Mouse (Mus musculus): ENCODE measurements at regions not wholly inside any gene's neighbourhood (a gene's known extent, or its start where the extent isn't known, plus 50 kb on each side); places are given as distances from the start of the nearest gene placed in this dataset.
A peak's percentile ranks its signal among the peaks of the same experiment; 100 is the strongest.

DNA sequence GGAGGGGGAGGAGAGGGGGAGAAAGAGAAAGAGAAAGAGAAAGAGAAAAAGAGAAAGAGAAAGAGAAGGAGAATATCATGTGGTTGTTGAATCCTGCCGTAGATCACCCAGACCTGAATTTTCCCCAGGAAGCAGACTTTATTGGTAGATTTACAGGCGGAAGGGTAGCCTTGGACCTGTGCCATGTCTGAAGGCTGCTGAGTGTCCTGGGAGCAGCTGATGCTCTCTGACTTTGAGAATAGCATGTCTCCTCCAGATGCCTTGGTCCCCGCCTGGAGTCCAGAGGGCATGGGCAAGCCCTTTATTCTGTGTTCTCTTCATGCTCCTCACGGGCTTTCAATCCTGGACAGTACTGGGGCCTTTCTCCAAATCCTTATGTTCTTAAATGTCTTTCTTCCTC is 495.4 kb upstream of the 3110018I06Rik start:
- Histone ChIP-seq H3K36me3 (no peaks in the 10 kb centered on the region), H3K27me3 (no peaks in the 10 kb centered on the region), H3K4me3 (no peak overlapping the region), H3K4me1 (replicated peaks) (no peaks in the 10 kb centered on the region), H3K9me3 (replicated peaks) (no peaks in the 10 kb centered on the region), H3K4me2 (no peak overlapping the region), H3K9ac (no peak overlapping the region), H3K27ac (no peak overlapping the region)
- WGBS, result 66% methylated on average over 4 of the region's 4 CpGs
- no peak for ATAC-seq (replicated peaks; ENCODE audit: insufficient number of reproducible peaks, insufficient read depth, low FRiP score, low read depth)

DNA sequence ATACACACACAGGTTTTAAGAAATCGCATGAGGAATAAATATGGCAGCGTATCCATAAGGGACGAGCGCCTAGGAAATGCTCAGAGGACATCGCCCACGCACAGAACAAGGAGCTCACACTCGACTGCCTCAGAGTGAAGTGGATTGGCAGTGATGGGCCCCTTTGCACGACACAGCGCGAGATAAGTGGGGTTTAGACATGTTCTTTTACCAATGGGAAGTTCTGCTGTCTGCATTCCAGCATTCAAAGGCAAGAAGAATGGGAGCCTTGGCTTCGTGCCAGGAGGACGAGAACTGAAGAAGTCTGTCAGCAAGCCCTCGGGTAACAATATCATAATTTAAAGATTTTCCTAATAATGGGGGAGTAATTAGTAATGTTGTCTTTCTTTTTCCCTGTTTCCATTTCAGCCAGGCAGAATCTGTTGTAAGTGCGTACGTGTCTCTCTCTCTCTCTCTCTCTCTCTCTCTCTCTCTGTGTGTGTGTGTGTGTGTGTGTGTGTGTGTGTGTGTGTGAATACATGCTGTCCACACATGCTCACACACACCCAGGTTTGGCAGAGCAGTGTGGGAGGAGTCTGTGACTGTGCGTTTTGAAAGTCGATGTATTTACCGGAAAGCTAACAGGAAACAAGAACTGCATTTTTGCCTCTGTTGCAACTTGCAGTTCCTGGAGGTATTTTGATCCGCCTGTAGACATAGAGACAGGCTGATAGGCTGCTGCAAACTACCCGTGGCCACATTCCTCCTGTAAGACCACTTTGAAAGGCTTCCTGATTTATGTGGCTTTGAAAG is 477.2 kb upstream of the 3110018I06Rik start:
- 32% methylated on average over 20 of the region's 20 CpGs for WGBS
- no peak for ATAC-seq (replicated peaks; ENCODE audit: insufficient number of reproducible peaks, insufficient read depth, low FRiP score, low read depth)
- Histone ChIP-seq H3K4me1 (replicated peaks) (peaks cover 10% of the 10 kb centered on the region; the same call in 1 of the 2 replicates), H3K4me2 (peak overlapping the region; percentile 53), H3K27ac (no peak overlapping the region), H3K27me3 (no peaks in the 10 kb centered on the region), H3K9ac (no peak overlapping the region), H3K36me3 (no peaks in the 10 kb centered on the region), H3K9me3 (replicated peaks) (no peaks in the 10 kb centered on the region), H3K4me3 (peak overlapping the region; percentile 20; the same call in 1 of the 2 replicates)

DNA sequence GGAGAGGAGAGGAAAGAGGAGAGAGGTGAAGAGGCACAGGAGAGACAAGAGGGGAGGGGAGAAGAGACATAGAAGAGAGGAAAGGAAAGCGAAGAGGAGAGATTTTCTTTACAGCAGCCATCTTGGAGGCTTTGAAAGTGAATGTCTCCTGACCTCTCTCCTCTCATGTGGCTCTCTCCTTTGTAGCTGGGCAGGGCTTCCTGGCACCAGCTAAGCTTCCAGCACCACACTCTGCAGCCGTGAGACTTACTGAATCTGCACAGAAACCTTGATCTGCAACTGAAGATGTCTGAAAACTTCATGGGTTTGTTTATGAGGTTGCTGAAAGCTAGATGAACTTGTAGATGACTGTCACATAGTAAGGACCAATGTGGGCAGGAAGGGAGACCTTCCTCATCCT is 471.6 kb upstream of the 3110018I06Rik start:
- Histone ChIP-seq H3K9me3 (replicated peaks) (no peaks in the 10 kb centered on the region), H3K27ac (no peak overlapping the region), H3K4me3 (no peak overlapping the region), H3K27me3 (no peaks in the 10 kb centered on the region), H3K4me2 (no peak overlapping the region), H3K4me1 (replicated peaks) (no peaks in the 10 kb centered on the region), H3K36me3 (no peaks in the 10 kb centered on the region), H3K9ac (no peak overlapping the region)
- ATAC-seq (replicated peaks; ENCODE audit: insufficient number of reproducible peaks, insufficient read depth, low FRiP score, low read depth), result no peak
- 63% methylated on average over 2 of the region's 2 CpGs for WGBS

DNA sequence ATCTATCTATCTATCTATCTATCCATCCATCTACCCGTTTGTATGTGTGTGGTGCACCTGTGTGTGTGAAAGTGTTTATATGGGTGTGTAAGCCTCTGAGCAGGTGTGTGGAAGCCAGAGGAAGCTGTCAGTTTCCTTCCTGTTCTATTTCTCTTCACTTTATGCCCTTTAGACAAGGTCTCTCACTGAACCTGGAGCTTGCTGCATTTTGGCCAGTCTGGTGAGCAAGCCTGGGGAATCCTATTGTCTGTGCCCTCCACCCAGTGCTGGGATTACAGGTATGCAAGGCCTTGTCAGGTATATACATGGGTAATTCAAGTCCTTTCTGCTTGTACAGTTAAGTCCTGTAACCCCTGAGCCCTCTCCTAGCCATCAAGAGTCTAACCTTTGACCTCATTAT is 466.6 kb upstream of the 3110018I06Rik start:
- Histone ChIP-seq H3K4me2 (no peak overlapping the region), H3K4me1 (replicated peaks) (no peaks in the 10 kb centered on the region), H3K27ac (no peak overlapping the region), H3K9me3 (replicated peaks) (no peaks in the 10 kb centered on the region), H3K36me3 (no peaks in the 10 kb centered on the region), H3K9ac (no peak overlapping the region), H3K27me3 (peaks cover 8% of the 10 kb centered on the region; the same call in 1 of the 2 replicates), H3K4me3 (no peak overlapping the region)
- WGBS, result 46% methylated on average over 1 of the region's 1 CpGs
- no peak for ATAC-seq (replicated peaks; ENCODE audit: insufficient number of reproducible peaks, insufficient read depth, low FRiP score, low read depth)

DNA sequence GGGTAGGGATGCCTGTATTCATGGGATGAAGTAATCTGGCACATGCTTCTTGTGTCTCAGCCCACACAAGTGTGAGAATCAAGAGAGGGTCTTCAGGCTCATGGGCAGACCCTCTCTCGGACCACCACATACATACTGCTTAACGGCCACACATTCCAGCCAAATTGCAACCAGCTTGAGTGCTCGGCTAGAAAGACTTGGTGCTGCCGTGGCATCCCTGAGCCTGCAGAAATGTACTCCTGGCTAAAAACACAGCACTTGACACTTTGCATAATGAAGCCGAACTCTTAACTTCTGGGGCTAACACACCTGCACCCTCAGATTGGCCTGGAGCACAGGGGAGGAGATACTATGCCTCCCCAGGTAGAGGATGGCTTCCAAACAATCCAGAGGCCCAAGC is 461.6 kb upstream of the 3110018I06Rik start:
- ATAC-seq (replicated peaks; ENCODE audit: insufficient number of reproducible peaks, insufficient read depth, low FRiP score, low read depth), result no peak
- Histone ChIP-seq H3K9me3 (replicated peaks) (no peaks in the 10 kb centered on the region), H3K27ac (no peak overlapping the region), H3K27me3 (peaks cover 18% of the 10 kb centered on the region), H3K9ac (no peak overlapping the region), H3K4me1 (replicated peaks) (peaks cover 2% of the 10 kb centered on the region; the same call in 1 of the 2 replicates), H3K36me3 (no peaks in the 10 kb centered on the region), H3K4me3 (no peak overlapping the region), H3K4me2 (no peak overlapping the region)
- 78% methylated on average over 5 of the region's 5 CpGs for WGBS

DNA sequence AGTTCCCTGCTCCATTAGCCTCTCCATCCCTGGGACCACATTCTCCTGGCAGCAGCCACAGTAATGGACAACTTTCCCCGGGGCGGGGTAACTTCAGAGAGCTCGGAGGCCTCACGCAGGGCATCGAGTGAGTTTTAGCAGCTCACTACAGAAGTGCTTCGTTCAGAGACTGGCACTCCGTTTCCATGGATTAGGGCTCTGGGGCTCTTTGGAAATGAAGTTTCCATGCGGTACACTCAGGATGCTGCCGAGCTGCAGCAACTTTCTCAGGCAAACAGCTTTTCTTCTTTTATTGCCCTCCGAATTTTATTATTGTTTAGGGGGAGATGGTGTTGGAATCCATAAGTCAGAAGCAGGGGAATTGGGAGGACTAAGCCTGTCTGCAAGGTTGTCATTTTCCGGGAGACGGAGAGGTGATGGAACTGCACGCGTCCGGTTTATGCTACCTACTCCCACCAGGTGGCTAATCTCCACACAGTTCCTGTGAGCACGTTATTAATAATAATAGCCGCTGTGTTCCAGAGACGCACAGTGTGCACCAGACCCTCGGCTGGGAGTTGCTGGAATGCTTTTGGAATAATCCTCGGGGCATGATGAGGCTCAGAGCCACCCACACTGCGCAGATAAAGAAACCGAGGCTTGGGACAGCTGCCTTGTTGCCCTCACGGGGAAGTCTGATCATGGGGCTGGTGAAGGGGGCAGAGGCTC is 460.4 kb upstream of the 3110018I06Rik start:
- H3K9ac ChIP-seq, result no peak overlapping the region
- peak overlapping the region; percentile 32; the same call in 1 of the 2 replicates for H3K4me2 ChIP-seq
- no peak overlapping the region for H3K4me3 ChIP-seq
- H3K9me3 ChIP-seq (replicated peaks), result no peaks in the 10 kb centered on the region
- H3K36me3 ChIP-seq, result no peaks in the 10 kb centered on the region
- H3K27ac ChIP-seq, result no peak overlapping the region
- peaks cover 2% of the 10 kb centered on the region; the same call in 1 of the 2 replicates for H3K4me1 ChIP-seq (replicated peaks)
- peaks cover 18% of the 10 kb centered on the region for H3K27me3 ChIP-seq
- WGBS, result 31% methylated on average over 23 of the region's 23 CpGs
- no peak for ATAC-seq (replicated peaks; ENCODE audit: insufficient number of reproducible peaks, insufficient read depth, low FRiP score, low read depth)

DNA sequence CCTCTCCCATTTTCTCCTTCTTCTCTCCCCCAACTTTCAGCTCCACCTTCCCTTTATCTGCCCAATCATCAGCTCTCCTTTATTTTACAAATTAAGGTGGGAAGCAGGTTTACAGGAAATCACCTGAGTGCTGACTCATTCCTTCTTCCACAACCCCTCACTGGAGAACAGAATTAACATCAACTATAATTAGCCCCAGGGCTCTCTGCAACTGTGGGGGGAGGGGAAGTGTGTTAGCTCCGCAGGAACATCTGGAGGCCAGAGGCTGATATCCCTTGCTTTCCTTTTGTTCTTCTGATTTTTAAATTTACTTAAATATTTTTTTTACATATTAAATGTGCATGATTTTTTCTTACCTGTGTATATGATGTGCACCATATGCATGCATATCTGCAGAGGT is 459.4 kb upstream of the 3110018I06Rik start:
- WGBS, result 24% methylated on average over 1 of the region's 1 CpGs

DNA sequence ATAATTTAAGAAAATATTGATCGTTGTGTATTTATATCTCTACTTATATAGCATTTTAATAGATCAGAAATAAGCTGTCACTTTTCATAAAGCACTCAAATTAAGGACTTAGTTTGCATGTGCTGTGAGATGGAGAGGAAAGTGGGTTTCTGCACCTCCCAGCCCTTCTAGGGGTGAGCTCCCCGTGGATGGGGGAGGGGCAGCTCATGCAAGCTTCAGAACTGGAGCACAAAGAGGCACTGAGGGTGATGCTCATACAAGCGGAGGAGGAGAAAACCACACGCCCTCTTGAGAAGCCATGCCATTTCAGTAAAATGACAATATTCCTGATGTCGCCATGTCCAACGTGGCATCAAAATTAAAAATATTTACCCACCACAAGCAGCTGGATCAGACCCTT is 452.1 kb upstream of the 3110018I06Rik start:
- no peak for ATAC-seq (replicated peaks; ENCODE audit: insufficient number of reproducible peaks, insufficient read depth, low FRiP score, low read depth)
- Histone ChIP-seq H3K27me3 (no peaks in the 10 kb centered on the region), H3K9ac (no peak overlapping the region), H3K4me1 (replicated peaks) (no peaks in the 10 kb centered on the region), H3K4me3 (no peak overlapping the region), H3K27ac (no peak overlapping the region), H3K9me3 (replicated peaks) (no peaks in the 10 kb centered on the region), H3K4me2 (no peak overlapping the region), H3K36me3 (no peaks in the 10 kb centered on the region)
- WGBS, result 66% methylated on average over 6 of the region's 6 CpGs

More for the DNA sequence above, 459.4 kb upstream of the 3110018I06Rik start:
- no peaks in the 10 kb centered on the region for H3K36me3 ChIP-seq
- no peak overlapping the region for H3K9ac ChIP-seq
- H3K4me2 ChIP-seq, result no peak overlapping the region
- no peaks in the 10 kb centered on the region for H3K9me3 ChIP-seq (replicated peaks)
- no peak overlapping the region for H3K4me3 ChIP-seq
- H3K27ac ChIP-seq, result no peak overlapping the region
- H3K27me3 ChIP-seq, result peaks cover 18% of the 10 kb centered on the region
- H3K4me1 ChIP-seq (replicated peaks), result peaks cover 2% of the 10 kb centered on the region; the same call in 1 of the 2 replicates
- ATAC-seq (replicated peaks; ENCODE audit: insufficient number of reproducible peaks, insufficient read depth, low FRiP score, low read depth), result no peak

DNA sequence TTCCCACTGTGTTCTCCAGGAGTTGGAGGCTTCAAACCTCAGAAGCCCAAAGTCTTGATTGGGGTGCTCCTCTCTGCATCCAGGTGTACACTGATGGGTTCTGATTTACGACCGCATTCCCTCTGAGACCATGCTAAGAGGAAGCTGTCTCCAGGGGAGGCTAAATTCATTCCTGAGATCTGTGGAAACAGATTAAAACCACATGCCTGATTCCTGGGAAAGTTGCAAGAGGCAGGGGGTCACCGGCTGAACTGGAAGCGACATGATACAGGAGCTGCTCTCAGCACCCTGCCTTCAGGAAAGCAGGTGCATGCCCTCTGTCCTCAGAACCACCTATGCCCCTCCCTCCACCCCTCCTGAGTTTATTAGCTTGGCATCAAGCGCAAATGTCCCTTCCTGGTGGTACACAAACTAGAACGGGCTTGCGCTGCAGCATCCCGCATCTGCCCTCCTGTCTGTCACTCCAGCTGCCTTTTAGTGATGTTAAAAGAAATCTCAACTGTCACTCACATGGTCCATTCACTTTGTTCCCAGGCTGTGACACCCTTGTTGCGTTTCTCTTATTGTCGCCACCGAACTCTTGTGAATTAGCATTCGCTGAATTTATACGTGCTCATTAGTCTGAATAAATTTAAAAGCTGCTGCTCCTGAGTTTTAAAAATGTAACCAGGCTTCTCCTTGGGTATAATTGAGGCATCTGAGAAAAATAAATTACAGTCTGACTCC is 446.3 kb upstream of the 3110018I06Rik start:
- 72% methylated on average over 13 of the region's 13 CpGs for WGBS
- no peak for ATAC-seq (replicated peaks; ENCODE audit: insufficient number of reproducible peaks, insufficient read depth, low FRiP score, low read depth)
- no peak overlapping the region for H3K27ac ChIP-seq

DNA sequence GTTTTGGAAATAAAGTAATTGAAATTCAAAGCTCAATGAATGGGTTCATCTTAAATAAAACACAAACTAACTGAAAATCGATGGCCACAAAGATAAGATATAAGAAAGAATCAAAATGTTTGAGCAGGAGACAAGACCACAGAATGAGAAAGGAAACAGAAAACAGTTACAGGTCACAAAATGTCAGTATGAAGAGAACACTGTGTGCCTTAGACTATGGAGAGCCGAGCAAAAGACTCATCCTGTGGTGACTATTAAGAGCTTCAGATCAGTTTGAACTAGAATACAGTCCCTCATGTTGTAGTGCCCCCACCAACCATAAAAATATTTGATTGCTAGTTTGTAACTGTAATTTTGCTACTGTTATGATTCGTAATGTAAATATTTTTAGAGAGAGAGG is 441.9 kb upstream of the 3110018I06Rik start:
- H3K27ac ChIP-seq, result no peak overlapping the region
- no peaks in the 10 kb centered on the region for H3K4me1 ChIP-seq (replicated peaks)
- 71% methylated on average over 3 of the region's 3 CpGs for WGBS
- ATAC-seq (replicated peaks; ENCODE audit: insufficient number of reproducible peaks, insufficient read depth, low FRiP score, low read depth), result no peak
- no peaks in the 10 kb centered on the region for H3K9me3 ChIP-seq (replicated peaks)
- no peak overlapping the region for H3K9ac ChIP-seq
- no peaks in the 10 kb centered on the region for H3K36me3 ChIP-seq
- H3K4me2 ChIP-seq, result no peak overlapping the region
- H3K4me3 ChIP-seq, result no peak overlapping the region
- H3K27me3 ChIP-seq, result no peaks in the 10 kb centered on the region

More for the DNA sequence above, 446.3 kb upstream of the 3110018I06Rik start:
- Histone ChIP-seq H3K36me3 (no peaks in the 10 kb centered on the region), H3K27me3 (no peaks in the 10 kb centered on the region), H3K4me2 (no peak overlapping the region), H3K9ac (no peak overlapping the region), H3K4me1 (replicated peaks) (no peaks in the 10 kb centered on the region), H3K9me3 (replicated peaks) (no peaks in the 10 kb centered on the region), H3K4me3 (no peak overlapping the region)

DNA sequence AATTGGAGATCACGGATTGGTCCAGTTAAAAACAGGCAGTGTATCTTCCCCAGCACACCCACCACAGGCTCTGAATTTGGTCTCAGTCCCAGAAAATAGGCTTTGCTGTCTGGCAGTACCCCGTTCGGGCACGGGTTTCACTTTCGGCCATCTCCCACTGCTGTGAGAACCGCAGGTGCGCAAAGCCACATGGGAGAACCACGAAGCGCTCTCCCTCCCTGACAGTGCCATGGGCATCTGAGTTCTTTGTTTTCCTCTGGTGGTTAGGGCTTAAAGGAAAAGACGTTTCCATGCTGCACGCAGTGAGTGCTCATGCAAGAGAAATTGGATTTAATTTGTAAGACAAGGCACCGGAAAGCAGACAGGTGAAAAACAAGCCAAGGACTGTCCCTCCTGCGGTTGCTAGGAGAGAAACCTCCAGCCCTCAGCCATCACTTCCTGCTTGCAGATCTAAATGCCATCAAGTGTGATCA is 441.3 kb upstream of the 3110018I06Rik start:
- H3K27ac ChIP-seq, result no peak overlapping the region
- no peaks in the 10 kb centered on the region for H3K27me3 ChIP-seq
- H3K4me3 ChIP-seq, result no peak overlapping the region
- ATAC-seq (replicated peaks; ENCODE audit: insufficient number of reproducible peaks, insufficient read depth, low FRiP score, low read depth), result no peak
- H3K4me1 ChIP-seq (replicated peaks), result no peaks in the 10 kb centered on the region
- no peak overlapping the region for H3K9ac ChIP-seq
- no peaks in the 10 kb centered on the region for H3K9me3 ChIP-seq (replicated peaks)
- WGBS, result 68% methylated on average over 13 of the region's 13 CpGs
- H3K36me3 ChIP-seq, result no peaks in the 10 kb centered on the region
- no peak overlapping the region for H3K4me2 ChIP-seq
